Comparison of ENCODE assay signal across 8 mouse cellular contexts in the genomic region with DNA sequence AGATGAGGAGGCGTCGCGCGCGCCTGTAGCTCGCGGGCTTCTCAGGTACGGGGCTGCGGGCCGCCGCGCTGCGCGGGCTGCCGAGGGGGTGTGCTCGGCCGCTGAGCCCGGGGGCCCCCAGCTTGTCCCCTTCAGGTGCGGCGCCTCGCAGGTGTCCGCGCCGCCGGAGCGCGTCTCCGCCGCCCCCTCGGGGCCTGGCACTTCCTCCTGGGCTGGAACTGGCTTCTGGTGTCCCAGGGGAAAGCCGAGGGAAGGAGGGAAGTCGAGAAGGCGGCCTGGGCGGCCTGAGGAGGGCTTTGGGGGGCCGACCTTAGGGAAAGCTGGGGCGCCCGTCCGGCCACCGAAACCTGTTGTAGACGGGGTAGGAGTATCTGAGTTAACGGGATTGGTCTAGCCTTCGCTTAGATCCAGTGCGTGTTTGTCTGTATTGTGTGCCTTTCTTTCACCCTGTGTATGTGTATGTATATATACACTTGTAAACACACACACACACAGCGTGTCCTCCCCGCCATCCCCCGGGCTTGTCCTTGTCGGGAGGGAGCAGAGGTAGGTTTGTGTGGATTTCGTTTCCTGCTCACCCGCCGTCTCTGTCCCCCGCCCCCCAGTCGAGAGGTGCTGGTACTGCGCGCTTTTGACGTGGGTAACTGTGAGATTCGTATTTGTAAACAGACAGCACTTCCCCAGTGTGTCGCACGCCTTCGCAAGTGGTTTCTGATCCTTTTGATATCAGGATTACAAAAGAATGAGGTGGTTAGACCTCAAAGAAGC. TPM values are rescaled to one million over a fixed set of nuclear protein-coding genes. Genes with fewer than 3 reads are reported as not detected.
DNase-seq lines count a peak whose midpoint lies in the region; ATAC-seq and TF ChIP-seq lines count a peak whose summit lies in the region.

No protein-coding gene starts in this region.

- WGBS in forebrain, embryonic 15.5 days: under 1% methylated on average over 56 of the region's 59 CpGs
- under 1% methylated on average over 54 of the region's 59 CpGs for WGBS in lung, adult 2 months
- under 1% methylated on average over 58 of the region's 59 CpGs for WGBS in neural tube, embryonic 15.5 days

- peak overlapping the region; percentile 63 for H3K4me2 ChIP-seq in forebrain, embryonic 15.5 days (replicated peaks)
- H3K4me2 ChIP-seq in neural tube, embryonic 15.5 days: peak overlapping the region; percentile 66

- DNase-seq in G1E (ENCODE audit: low spot score): peak; percentile 67
- DNase-seq in cerebellum, adult 11 months: peak; percentile 53
- peak; percentile 21 for DNase-seq in heart, postnatal 25 days (ENCODE audit: low spot score)
- DNase-seq in layer of hippocampus, adult 2 months (ENCODE audit: low spot score in 2 of 2): peak; percentile 41 to 44
- DNase-seq in lung, adult 2 months: peak; percentile 71
- peak; percentile 77 for DNase-seq in testis, postnatal 14 days (ENCODE audit: low spot score)

- H3K9me3 ChIP-seq in G1E (replicated peaks): no peaks in the 10 kb centered on the region
- H3K9me3 ChIP-seq in forebrain, embryonic 15.5 days: no peaks in the 10 kb centered on the region
- H3K9me3 ChIP-seq in neural tube, embryonic 15.5 days (replicated peaks): no peaks in the 10 kb centered on the region

- peak overlapping the region; percentile 86 for H3K9ac ChIP-seq in forebrain, embryonic 15.5 days (replicated peaks)
- peak overlapping the region; percentile 96 for H3K9ac ChIP-seq in neural tube, embryonic 15.5 days (replicated peaks)

- peak; percentile 43; the same call in 1 of the 2 replicates for TF ChIP-seq POLR2A in lung, adult 2 months (IDR thresholded peaks at IDR 0.05; ENCODE audit: borderline replicate concordance, extremely low read depth, low read depth, low read length)

- H3K36me3 ChIP-seq in G1E (replicated peaks): peaks cover 11% of the 10 kb centered on the region
- H3K36me3 ChIP-seq in forebrain, embryonic 15.5 days: no peaks in the 10 kb centered on the region
- H3K36me3 ChIP-seq in neural tube, embryonic 15.5 days: no peaks in the 10 kb centered on the region

- H3K4me1 ChIP-seq in G1E (ENCODE audit: insufficient read depth, low read depth, low read length): peaks cover 37% of the 10 kb centered on the region
- H3K4me1 ChIP-seq in forebrain, embryonic 15.5 days: peaks cover 15% of the 10 kb centered on the region
- H3K4me1 ChIP-seq in lung, adult 2 months (ENCODE audit: control insufficient read depth, insufficient read depth, low read length): peaks cover 6% of the 10 kb centered on the region; the same call in 1 of the 2 replicates
- peaks cover 18% of the 10 kb centered on the region for H3K4me1 ChIP-seq in neural tube, embryonic 15.5 days

- peak overlapping the region; percentile 93 for H3K4me3 ChIP-seq in G1E (ENCODE audit: low read depth, low read length)
- H3K4me3 ChIP-seq in forebrain, embryonic 15.5 days: peak overlapping the region; percentile 67
- peak overlapping the region; percentile 99 for H3K4me3 ChIP-seq in layer of hippocampus, adult 2 months
- H3K4me3 ChIP-seq in lung, adult 2 months (replicated peaks; ENCODE audit: extremely low read depth, low read depth, low read length): peak overlapping the region; percentile 79
- peak overlapping the region; percentile 70 for H3K4me3 ChIP-seq in neural tube, embryonic 15.5 days (replicated peaks)

- peak; percentile 56 for ATAC-seq in G1E (ENCODE audit: extremely low read depth, insufficient number of reproducible peaks, low FRiP score, poor library complexity, severe bottlenecking)
- ATAC-seq in forebrain, embryonic 15.5 days (replicated peaks): peak; percentile 76
- ATAC-seq in neural tube, embryonic 15.5 days (ENCODE audit: low FRiP score): peak; percentile 54

- no peak for TF ChIP-seq CTCF in G1E (IDR thresholded peaks at IDR 0.05; ENCODE audit: low read depth, low read length)
- TF ChIP-seq CTCF in layer of hippocampus, adult 2 months (conservative IDR thresholded peaks at IDR 0.05): peak; percentile 48
- TF ChIP-seq CTCF in lung, adult 2 months (IDR thresholded peaks at IDR 0.05; ENCODE audit: insufficient read depth, low read length): no peak

- H3K27me3 ChIP-seq in G1E (ENCODE audit: insufficient read depth, low read length): no peaks in the 10 kb centered on the region
- no peaks in the 10 kb centered on the region for H3K27me3 ChIP-seq in forebrain, embryonic 15.5 days
- no peaks in the 10 kb centered on the region for H3K27me3 ChIP-seq in neural tube, embryonic 15.5 days (replicated peaks)

- intact Hi-C loops in heart, postnatal 25 days (cut with DNase I): loop anchor here (2.0 kb wide), 1 partner anchor 122 kb away; no protein-coding TSS in a partner anchor

- peak overlapping the region; percentile 99 for H3K27ac ChIP-seq in forebrain, embryonic 15.5 days (replicated peaks)
- peak overlapping the region; percentile 99 for H3K27ac ChIP-seq in layer of hippocampus, adult 2 months
- H3K27ac ChIP-seq in neural tube, embryonic 15.5 days (replicated peaks): peak overlapping the region; percentile 99

RNA-seq across cellular contexts. Expression of a gene that starts 1.1 kb away (rescaled TPM):
- total RNA-seq in G1E (2014; fragmentation: Nextera tagmentation): 305 and 351 TPM in 2 replicates
- total RNA-seq in G1E (2017): 36.6 and 49.0 TPM in 2 replicates
- polyA plus RNA-seq in G1E (2012): 38.8 and 41.8 TPM in 2 replicates
- 75.7 and 77.1 TPM in 2 replicates for polyA plus RNA-seq in forebrain, embryonic 15.5 days (2015; fragmentation: Nextera tagmentation; extraction: Ambion mirVana)
- 10 to 100 TPM; 21.2 to 24.0 TPM for total RNA-seq in heart, postnatal 25 days (2021)
- total RNA-seq in layer of hippocampus, adult 2 months (2021): 10 to 100 TPM; 37.7 to 44.4 TPM
- 31.3 and 35.0 TPM in 2 replicates for polyA plus RNA-seq in lung, adult 2 months (2012; rRNA removed)
- polyA plus RNA-seq in neural tube, embryonic 15.5 days (2015; fragmentation: Nextera tagmentation; extraction: Ambion mirVana): 49.4 and 52.0 TPM in 2 replicates

RNA-seq across cellular contexts. Expression of a gene that starts 53.6 kb away (rescaled TPM):
- not detected in 2 replicates for total RNA-seq in G1E (2014; fragmentation: Nextera tagmentation)
- 0.11 TPM in 1 of 2 replicates, not detected in the other for total RNA-seq in G1E (2017)
- not detected in 2 replicates for polyA plus RNA-seq in G1E (2012)
- 25.3 and 28.2 TPM in 2 replicates for polyA plus RNA-seq in forebrain, embryonic 15.5 days (2015; fragmentation: Nextera tagmentation; extraction: Ambion mirVana)
- total RNA-seq in heart, postnatal 25 days (2021): 10 to 100 TPM in 1 of 2 experiments, 1 to 10 TPM in 1; 9.0 to 11.1 TPM
- 1 to 10 TPM; 4.8 to 5.1 TPM for total RNA-seq in layer of hippocampus, adult 2 months (2021)
- 26.3 and 26.5 TPM in 2 replicates for polyA plus RNA-seq in lung, adult 2 months (2012; rRNA removed)
- polyA plus RNA-seq in neural tube, embryonic 15.5 days (2015; fragmentation: Nextera tagmentation; extraction: Ambion mirVana): 36.9 and 37.9 TPM in 2 replicates

Comparison
In these comparisons a context has a peak if more than half of its experiments do, and no peak if none do; other contexts are left out.
1. Peak in every context shown above with its lines: DNase-seq, ATAC-seq, H3K4me3 ChIP-seq and H3K27ac ChIP-seq.
2. DNase-seq: peak in every context shown above with its lines; median percentile 77 in testis, postnatal 14 days; 71 in lung, adult 2 months; 67 in G1E; 53 in cerebellum, adult 11 months; 42 in layer of hippocampus, adult 2 months; 21 in heart, postnatal 25 days.
3. RNA of a gene that starts 53.6 kb away (polyA plus RNA-seq): 36.9 to 37.9 TPM in neural tube, embryonic 15.5 days, 25.3 to 28.2 TPM in forebrain, embryonic 15.5 days and 26.3 to 26.5 TPM in lung, adult 2 months; not detected in G1E; every median in the first group is over 10 times any median in the second.